Mouse (Mus musculus): ENCODE results near the gene Zp3r. TPM values are rescaled to one million over a fixed set of nuclear protein-coding genes. Genes with fewer than 3 reads are reported as not detected.

Gene Zp3r
- polyA plus RNA-seq (2015; fragmentation: Nextera tagmentation; extraction: Ambion mirVana): not detected in 2 replicates

DNA sequence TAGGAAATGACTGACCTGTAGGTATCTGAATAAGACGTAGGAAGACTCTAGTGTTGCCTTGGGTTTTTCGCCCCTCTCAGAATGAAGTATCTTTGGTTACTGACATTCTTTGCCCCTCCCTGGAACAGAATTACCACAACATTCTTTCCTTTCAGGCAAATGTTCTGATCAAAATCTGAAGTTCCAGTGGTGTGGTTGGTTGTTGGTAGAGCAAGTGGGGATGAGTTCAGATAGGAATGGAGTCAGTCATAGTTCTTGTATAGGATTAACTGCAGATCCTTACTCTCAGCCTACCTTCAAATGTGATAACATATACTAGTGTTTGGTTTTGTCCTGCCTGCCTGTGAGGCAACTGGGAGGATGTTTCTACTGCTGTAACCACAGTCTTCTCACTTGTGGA is at the start of gene Zp3r:
Gene Zp3r, minus strand, starts transcription at position 101 of the 400 bp plus-strand sequence.

DNA sequence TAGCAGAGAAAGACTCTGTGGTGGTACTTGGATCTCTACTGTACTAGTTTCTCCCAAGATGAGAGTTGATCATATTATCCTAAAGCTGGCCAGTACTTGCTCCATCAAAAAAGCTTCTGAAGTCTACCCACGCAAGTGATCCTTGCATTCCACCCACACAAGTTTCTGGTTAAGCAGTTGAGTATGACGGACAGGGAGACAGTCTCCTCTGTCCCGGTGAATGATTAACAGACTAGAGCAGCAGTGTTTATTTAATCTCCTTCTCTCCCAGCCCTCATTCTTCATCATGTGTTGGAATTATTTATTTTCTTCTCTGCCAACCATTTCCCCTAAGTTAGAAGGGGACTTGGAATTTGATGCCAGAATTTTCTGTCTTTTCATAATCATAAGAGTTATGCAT is 32.0 kb upstream of the Zp3r start, which contains the start of gene C4bp:
Gene C4bp, minus strand, starts transcription at position 179 of the 400 bp plus-strand sequence.

Other genes starting within 250 kb of the Zp3r start
- not detected in 2 replicates for gene Cd55b, start 206.6 kb downstream of the Zp3r start, polyA plus RNA-seq (2015; fragmentation: Nextera tagmentation; extraction: Ambion mirVana)
- 13.4 and 17.9 TPM in 2 replicates for gene Cd55, start 166.9 kb downstream of the Zp3r start, polyA plus RNA-seq (2015; fragmentation: Nextera tagmentation; extraction: Ambion mirVana)
- not detected in 2 replicates for gene C4bp, start 32.0 kb upstream of the Zp3r start, polyA plus RNA-seq (2015; fragmentation: Nextera tagmentation; extraction: Ambion mirVana)
- gene Gm29427, start 86.2 kb upstream of the Zp3r start, polyA plus RNA-seq (2015; fragmentation: Nextera tagmentation; extraction: Ambion mirVana): not detected in 2 replicates
- 6.5 and 7.0 TPM in 2 replicates for gene Yod1, start 87.7 kb upstream of the Zp3r start, polyA plus RNA-seq (2015; fragmentation: Nextera tagmentation; extraction: Ambion mirVana)
- 2.9 and 3.2 TPM in 2 replicates for gene Pfkfb2, start 99.6 kb upstream of the Zp3r start, polyA plus RNA-seq (2015; fragmentation: Nextera tagmentation; extraction: Ambion mirVana)
- 0.54 and 1.1 TPM in 2 replicates for gene AA986860, start 102.4 kb upstream of the Zp3r start, polyA plus RNA-seq (2015; fragmentation: Nextera tagmentation; extraction: Ambion mirVana)
- not detected in 2 replicates for gene Fcamr, start 171.3 kb upstream of the Zp3r start, polyA plus RNA-seq (2015; fragmentation: Nextera tagmentation; extraction: Ambion mirVana)
- gene Pigr, start 197.1 kb upstream of the Zp3r start, polyA plus RNA-seq (2015; fragmentation: Nextera tagmentation; extraction: Ambion mirVana): not detected in 2 replicates
- gene Fcmr, start 236.0 kb upstream of the Zp3r start, polyA plus RNA-seq (2015; fragmentation: Nextera tagmentation; extraction: Ambion mirVana): not detected in 2 replicates